23 mouse cellular contexts compared by ENCODE assay signal in genomic region chr19:42485443-42485842, GRCm38 (mm10). TPM values are rescaled to one million over a fixed set of nuclear protein-coding genes. Genes with fewer than 3 reads are reported as not detected.
DNase-seq lines count a peak whose midpoint lies in the region; ATAC-seq and TF ChIP-seq lines count a peak whose summit lies in the region.
"Had no signal": no experiment of that assay in that cellular context is flagged by ENCODE, and none has a peak within 500 bp of the region (broad histone marks: within the 10 kb centered on the region; RNA-seq: fewer than 3 reads in every experiment).

No protein-coding gene starts in this region.

- H3K36me3 ChIP-seq in embryonic facial prominence, embryonic 14.5 days (ENCODE audit: control insufficient read depth, insufficient read depth, low read length) = no peaks in the 10 kb centered on the region
- H3K36me3 ChIP-seq in embryonic facial prominence, embryonic 10.5 days (replicated peaks) = no peaks in the 10 kb centered on the region
- no peaks in the 10 kb centered on the region for H3K36me3 ChIP-seq in heart, postnatal 0 days (replicated peaks; ENCODE audit: control insufficient read depth, insufficient read depth, low read length)
- no peaks in the 10 kb centered on the region for H3K36me3 ChIP-seq in heart, embryonic 11.5 days (ENCODE audit: control insufficient read depth, insufficient read depth, low read length)
- no peaks in the 10 kb centered on the region for H3K36me3 ChIP-seq in midbrain, embryonic 11.5 days (ENCODE audit: control insufficient read depth, insufficient read depth, low read length)
- H3K36me3 ChIP-seq in midbrain, embryonic 15.5 days (replicated peaks) = no peaks in the 10 kb centered on the region
- H3K36me3 ChIP-seq: heart, embryonic 13.5 days; hindbrain, embryonic 13.5 days; neural tube, embryonic 12.5 days had no signal

- no peak overlapping the region for H3K4me2 ChIP-seq in embryonic facial prominence, embryonic 14.5 days (ENCODE audit: low read depth, low read length)
- H3K4me2 ChIP-seq in heart, postnatal 0 days (ENCODE audit: low read depth, low read length) = no peak overlapping the region
- H3K4me2 ChIP-seq in heart, embryonic 11.5 days = no peak overlapping the region
- H3K4me2 ChIP-seq in midbrain, embryonic 11.5 days = no peak overlapping the region
- no peak overlapping the region for H3K4me2 ChIP-seq in midbrain, embryonic 15.5 days
- H3K4me2 ChIP-seq: heart, embryonic 13.5 days; hindbrain, embryonic 13.5 days; neural tube, embryonic 12.5 days had no signal

- no peak for TF ChIP-seq EP300 in heart, postnatal 0 days (IDR thresholded peaks at IDR 0.05; ENCODE audit: low read depth)

- no peaks in the 10 kb centered on the region for H3K4me1 ChIP-seq in embryonic facial prominence, embryonic 14.5 days (ENCODE audit: control insufficient read depth, insufficient read depth, low read length)
- no peaks in the 10 kb centered on the region for H3K4me1 ChIP-seq in embryonic facial prominence, embryonic 10.5 days
- 0 out of 2 replicates have a peak, but pooled peaks cover 7% of the 10 kb centered on the region for H3K4me1 ChIP-seq in heart, postnatal 0 days (ENCODE audit: control insufficient read depth, insufficient read depth)
- H3K4me1 ChIP-seq in heart, embryonic 11.5 days (ENCODE audit: control insufficient read depth, insufficient read depth, low read length) = no peaks in the 10 kb centered on the region
- H3K4me1 ChIP-seq in midbrain, embryonic 11.5 days (ENCODE audit: control insufficient read depth, insufficient read depth, low read length) = no peaks in the 10 kb centered on the region
- no peaks in the 10 kb centered on the region for H3K4me1 ChIP-seq in midbrain, embryonic 15.5 days
- H3K4me1 ChIP-seq: hindbrain, embryonic 13.5 days; neural tube, embryonic 12.5 days had no signal

- H3K27ac ChIP-seq in embryonic facial prominence, embryonic 14.5 days (replicated peaks; ENCODE audit: low read depth, low read length) = no peak overlapping the region
- H3K27ac ChIP-seq in embryonic facial prominence, embryonic 10.5 days (replicated peaks) = no peak overlapping the region
- no peak overlapping the region for H3K27ac ChIP-seq in heart, postnatal 0 days (ENCODE audit: low read depth)
- H3K27ac ChIP-seq in heart, embryonic 11.5 days (ENCODE audit: low read depth, low read length) = no peak overlapping the region
- H3K27ac ChIP-seq in midbrain, embryonic 11.5 days (ENCODE audit: low read depth, low read length) = no peak overlapping the region
- H3K27ac ChIP-seq in midbrain, embryonic 15.5 days = no peak overlapping the region
- H3K27ac ChIP-seq: heart, embryonic 13.5 days; hindbrain, embryonic 13.5 days; neural tube, embryonic 12.5 days had no signal

- no peak for ATAC-seq in embryonic facial prominence, embryonic 14.5 days (ENCODE audit: low read depth)
- no peak for ATAC-seq in heart, postnatal 0 days (ENCODE audit: insufficient read depth, low read depth)
- ATAC-seq in heart, embryonic 11.5 days (replicated peaks; ENCODE audit: insufficient number of reproducible peaks, low FRiP score, low TSS enrichment) = no peak
- ATAC-seq in midbrain, embryonic 11.5 days (ENCODE audit: low FRiP score) = no peak
- ATAC-seq in midbrain, embryonic 15.5 days (replicated peaks) = no peak
- ATAC-seq: activated CD4-positive, CD25-positive, alpha-beta regulatory T cell, adult 4 months; forebrain, postnatal 0 days had no signal

- H3K9ac ChIP-seq in embryonic facial prominence, embryonic 14.5 days (ENCODE audit: low read depth, low read length) = no peak overlapping the region
- H3K9ac ChIP-seq in heart, postnatal 0 days (replicated peaks; ENCODE audit: low read depth, low read length) = no peak overlapping the region
- H3K9ac ChIP-seq in heart, embryonic 11.5 days (ENCODE audit: low read depth, low read length) = no peak overlapping the region
- no peak overlapping the region for H3K9ac ChIP-seq in midbrain, embryonic 11.5 days (ENCODE audit: low read length)
- H3K9ac ChIP-seq in midbrain, embryonic 15.5 days = no peak overlapping the region
- H3K9ac ChIP-seq: forebrain, postnatal 0 days; heart, embryonic 13.5 days; hindbrain, embryonic 13.5 days; neural tube, embryonic 12.5 days had no signal

- H3K27me3 ChIP-seq in embryonic facial prominence, embryonic 14.5 days (replicated peaks; ENCODE audit: control insufficient read depth, insufficient read depth, low read length) = no peaks in the 10 kb centered on the region
- H3K27me3 ChIP-seq in embryonic facial prominence, embryonic 10.5 days (replicated peaks; ENCODE audit: low read depth, poor library complexity, severe bottlenecking) = no peaks in the 10 kb centered on the region
- H3K27me3 ChIP-seq in heart, postnatal 0 days (ENCODE audit: control insufficient read depth, insufficient read depth, low read length) = no peaks in the 10 kb centered on the region
- H3K27me3 ChIP-seq in heart, embryonic 11.5 days (ENCODE audit: control insufficient read depth, insufficient read depth, low read length) = 0 out of 2 replicates have a peak, but pooled peaks cover 2% of the 10 kb centered on the region
- H3K27me3 ChIP-seq in midbrain, embryonic 11.5 days (ENCODE audit: control insufficient read depth, insufficient read depth, low read length) = no peaks in the 10 kb centered on the region
- no peaks in the 10 kb centered on the region for H3K27me3 ChIP-seq in midbrain, embryonic 15.5 days (replicated peaks)
- H3K27me3 ChIP-seq: hindbrain, embryonic 13.5 days; neural tube, embryonic 12.5 days had no signal

- WGBS in embryonic facial prominence, embryonic 14.5 days = 50% methylated on average over 7 of the region's 7 CpGs
- 74% methylated on average over 7 of the region's 7 CpGs for WGBS in embryonic facial prominence, embryonic 10.5 days
- WGBS in heart, postnatal 0 days = 20% methylated on average over 7 of the region's 7 CpGs
- WGBS in heart, embryonic 11.5 days (ENCODE audit: insufficient replicate concordance) = 42% methylated on average over 7 of the region's 7 CpGs
- WGBS in midbrain, embryonic 11.5 days = 81% methylated on average over 7 of the region's 7 CpGs
- WGBS in midbrain, embryonic 15.5 days = 63% methylated on average over 7 of the region's 7 CpGs

- DNase-seq in embryonic facial prominence, embryonic 14.5 days (ENCODE audit: low spot score) = peak; percentile 60
- no peak for DNase-seq in embryonic facial prominence, embryonic 10.5 days (ENCODE audit: low spot score)
- DNase-seq in heart, postnatal 0 days (ENCODE audit: low spot score) = peak; percentile 23
- DNase-seq in midbrain, embryonic 11.5 days (ENCODE audit: low spot score, missing footprints) = peak; percentile 72
- peak; percentile 36 for DNase-seq in brain, embryonic 14.5 days (ENCODE audit: low read depth)
- no peak for DNase-seq in right cerebral cortex, postnatal 14 days
- DNase-seq: adrenal gland, adult 8-10 months; cerebellum, adult 9-10 months; forebrain, postnatal 0 days; gastrocnemius, postnatal 25 days; kidney, postnatal 36 days; layer of hippocampus, postnatal 36 days; lung, postnatal 4 days; right cerebral cortex, postnatal 25 days had no signal

- no peak for TF ChIP-seq CTCF in heart, postnatal 0 days (IDR thresholded peaks at IDR 0.05; ENCODE audit: low read depth)
- TF ChIP-seq CTCF in brain, embryonic 14.5 days (IDR thresholded peaks at IDR 0.05; ENCODE audit: borderline replicate concordance, extremely low read depth, insufficient read depth, insufficient read length) = no peak

- TF ChIP-seq POLR2A in brain, embryonic 14.5 days (IDR thresholded peaks at IDR 0.05; ENCODE audit: borderline replicate concordance, extremely low read depth, insufficient read depth, insufficient read length, poor library complexity, severe bottlenecking) = no peak

- H3K9me3 ChIP-seq in embryonic facial prominence, embryonic 14.5 days (ENCODE audit: control insufficient read depth, low read length) = no peaks in the 10 kb centered on the region
- H3K9me3 ChIP-seq in embryonic facial prominence, embryonic 10.5 days = no peaks in the 10 kb centered on the region
- H3K9me3 ChIP-seq in heart, postnatal 0 days (replicated peaks; ENCODE audit: control insufficient read depth, low read length) = no peaks in the 10 kb centered on the region
- no peaks in the 10 kb centered on the region for H3K9me3 ChIP-seq in heart, embryonic 11.5 days (replicated peaks; ENCODE audit: control insufficient read depth, low read length)
- H3K9me3 ChIP-seq in midbrain, embryonic 11.5 days (ENCODE audit: control insufficient read depth, low read length) = no peaks in the 10 kb centered on the region
- H3K9me3 ChIP-seq in midbrain, embryonic 15.5 days = no peaks in the 10 kb centered on the region
- H3K9me3 ChIP-seq: heart, embryonic 13.5 days; hindbrain, embryonic 13.5 days; neural tube, embryonic 12.5 days had no signal

- no peak overlapping the region for H3K4me3 ChIP-seq in embryonic facial prominence, embryonic 14.5 days (ENCODE audit: low read depth, low read length)
- no peak overlapping the region for H3K4me3 ChIP-seq in embryonic facial prominence, embryonic 10.5 days
- no peak overlapping the region for H3K4me3 ChIP-seq in heart, postnatal 0 days (ENCODE audit: low read depth, low read length)
- H3K4me3 ChIP-seq in heart, embryonic 11.5 days (ENCODE audit: low read depth, low read length) = no peak overlapping the region
- H3K4me3 ChIP-seq in midbrain, embryonic 11.5 days (ENCODE audit: low read depth, low read length) = no peak overlapping the region
- H3K4me3 ChIP-seq in midbrain, embryonic 15.5 days = no peak overlapping the region
- H3K4me3 ChIP-seq: heart, embryonic 13.5 days; hindbrain, embryonic 13.5 days; neural tube, embryonic 12.5 days had no signal

RNA-seq across cellular contexts. Expression of gene R3hcc1l, which starts 33.1 kb away (rescaled TPM):
- polyA plus RNA-seq in embryonic facial prominence, embryonic 14.5 days (2014; fragmentation: Nextera tagmentation; extraction: Ambion mirVana) = 19.5 and 23.0 TPM in 2 replicates
- 23.9 and 24.9 TPM in 2 replicates for polyA plus RNA-seq in embryonic facial prominence, embryonic 10.5 days (2016; fragmentation: Nextera tagmentation; extraction: Ambion mirVana)
- total RNA-seq in heart, postnatal 0 days (2014; rRNA removed; ENCODE audit: low replicate concordance) = 5.9 and 20.6 TPM in 2 replicates
- polyA plus RNA-seq in heart, postnatal 0 days (2015; fragmentation: Nextera tagmentation; extraction: Ambion mirVana) = 10.0 and 10.2 TPM in 2 replicates
- polyA plus RNA-seq in heart, embryonic 11.5 days (2014; fragmentation: Nextera tagmentation; extraction: Ambion mirVana) = 13.1 and 17.7 TPM in 2 replicates
- 26.3 and 28.0 TPM in 2 replicates for polyA plus RNA-seq in midbrain, embryonic 11.5 days (2014; fragmentation: Nextera tagmentation; extraction: Ambion mirVana)
- 13.6 and 13.7 TPM in 2 replicates for polyA plus RNA-seq in midbrain, embryonic 15.5 days (2015; fragmentation: Nextera tagmentation; extraction: Ambion mirVana)
- polyA plus RNA-seq in brain, embryonic 14.5 days (2012; rRNA removed) = 8.7 and 13.4 TPM in 2 replicates

RNA-seq across cellular contexts. Expression of gene Crtac1, which starts 53.9 kb away (rescaled TPM):
- polyA plus RNA-seq in embryonic facial prominence, embryonic 14.5 days (2014; fragmentation: Nextera tagmentation; extraction: Ambion mirVana) = 7.6 and 8.6 TPM in 2 replicates
- polyA plus RNA-seq in embryonic facial prominence, embryonic 10.5 days (2016; fragmentation: Nextera tagmentation; extraction: Ambion mirVana) = 7.1 and 8.8 TPM in 2 replicates
- total RNA-seq in heart, postnatal 0 days (2014; rRNA removed; ENCODE audit: low replicate concordance) = 0.12 TPM in 1 of 2 replicates, not detected in the other
- polyA plus RNA-seq in heart, postnatal 0 days (2015; fragmentation: Nextera tagmentation; extraction: Ambion mirVana) = 0.36 and 0.51 TPM in 2 replicates
- polyA plus RNA-seq in heart, embryonic 11.5 days (2014; fragmentation: Nextera tagmentation; extraction: Ambion mirVana) = 0.23 and 0.46 TPM in 2 replicates
- 3.3 and 4.4 TPM in 2 replicates for polyA plus RNA-seq in midbrain, embryonic 11.5 days (2014; fragmentation: Nextera tagmentation; extraction: Ambion mirVana)
- polyA plus RNA-seq in midbrain, embryonic 15.5 days (2015; fragmentation: Nextera tagmentation; extraction: Ambion mirVana) = 24.6 and 26.1 TPM in 2 replicates
- 21.5 and 21.7 TPM in 2 replicates for polyA plus RNA-seq in brain, embryonic 14.5 days (2012; rRNA removed)
- total RNA-seq: liver, adult 2 months; megakaryocyte-erythroid progenitor cell, adult 5-6 weeks had no signal
- polyA plus RNA-seq: activated CD4-positive, CD25-positive, alpha-beta regulatory T cell, adult 4 months; liver, adult 2 months; spleen, adult 2 months had no signal

Comparison
In these comparisons a context has a peak if more than half of its experiments do, and no peak if none do; other contexts are left out.
1. DNase-seq: peak in embryonic facial prominence, embryonic 14.5 days (single experiment), heart, postnatal 0 days (single experiment), midbrain, embryonic 11.5 days (single experiment) and brain, embryonic 14.5 days (single experiment); none in embryonic facial prominence, embryonic 10.5 days (single experiment) and right cerebral cortex, postnatal 14 days (single experiment).